Mouse (Mus musculus): ENCODE results near the gene Vmn1r69.

The Vmn1r69 gene

GRCm38 (mm10) chr7:10613559-10613958 lies at the start of gene Vmn1r69:
Gene Vmn1r69, minus strand, starts transcription at chr7:10613659.
- DNase-seq (ENCODE audit: low spot score), result no peak

- no peak for DNase-seq (ENCODE audit: low spot score)
These were observed 17.8 kb upstream of the Vmn1r69 start, which contains the start of gene Vmn1r70 for GRCm38 (mm10) chr7:10631232-10631631. Gene Vmn1r70, plus strand, starts transcription at chr7:10631532.

GRCm38 (mm10) chr7:10558385-10558784 lies 55.1 kb downstream of the Vmn1r69 start, which contains the start of gene Vmn1r68:
Gene Vmn1r68, minus strand, starts transcription at chr7:10558485.
- DNase-seq (ENCODE audit: low spot score), result no peak
